ENCODE assay signal across 8 mouse cellular contexts in genomic region chr7:43797844-43798462, GRCm38 (mm10). TPM values are rescaled to one million over a fixed set of nuclear protein-coding genes. Genes with fewer than 3 reads are reported as not detected.
DNase-seq lines count a peak whose midpoint lies in the region; ATAC-seq and TF ChIP-seq lines count a peak whose summit lies in the region.

No protein-coding gene starts in this region.

- H3K27ac ChIP-seq in cortical plate, adult 2 months (ENCODE audit: insufficient read depth, low read length) = no peak overlapping the region
- H3K27ac ChIP-seq in hindbrain, embryonic 11.5 days (ENCODE audit: low read depth, low read length) = no peak overlapping the region
- no peak overlapping the region for H3K27ac ChIP-seq in stomach, embryonic 14.5 days (ENCODE audit: low read length)

- DNase-seq in hindbrain, embryonic 11.5 days (ENCODE audit: low spot score) = peak; percentile 9
- DNase-seq in lung, adult 2 months = no peak
- no peak for DNase-seq in cerebellum, adult 11 months
- no peak for DNase-seq in cerebellum, postnatal 14 days
- no peak for DNase-seq in urinary bladder, postnatal 25 days (ENCODE audit: low spot score)

- peak overlapping the region; percentile 67; the same call in 1 of the 2 replicates for H3K4me2 ChIP-seq in hindbrain, embryonic 11.5 days (replicated peaks; ENCODE audit: low read depth, low read length)
- peak overlapping the region; percentile 83 for H3K4me2 ChIP-seq in stomach, embryonic 14.5 days (replicated peaks; ENCODE audit: low read depth, low read length)

- peak; percentile 17; the same call in 1 of the 2 replicates for ATAC-seq in hindbrain, embryonic 11.5 days (ENCODE audit: low FRiP score)
- ATAC-seq in stomach, embryonic 14.5 days (ENCODE audit: insufficient number of reproducible peaks, insufficient read depth, low FRiP score, low read depth) = peak; percentile 78

- no peak for TF ChIP-seq POLR2A in cortical plate, adult 2 months (IDR thresholded peaks at IDR 0.05; ENCODE audit: extremely low read depth, insufficient read depth, low read length)
- TF ChIP-seq POLR2A in lung, adult 2 months (IDR thresholded peaks at IDR 0.05; ENCODE audit: borderline replicate concordance, extremely low read depth, low read depth, low read length) = no peak

- H3K9ac ChIP-seq in hindbrain, embryonic 11.5 days (ENCODE audit: low read depth, low read length) = no peak overlapping the region
- H3K9ac ChIP-seq in stomach, embryonic 14.5 days (replicated peaks; ENCODE audit: low read depth, low read length) = no peak overlapping the region

- 43% methylated on average over 13 of the region's 13 CpGs for WGBS in hindbrain, embryonic 11.5 days
- 24% methylated on average over 13 of the region's 13 CpGs for WGBS in lung, adult 2 months
- WGBS in stomach, embryonic 14.5 days = 39% methylated on average over 13 of the region's 13 CpGs

- no peak for TF ChIP-seq CTCF in E14TG2a.4 (conservative IDR thresholded peaks at IDR 0.05; ENCODE audit: low read length)
- TF ChIP-seq CTCF in cortical plate, adult 2 months (IDR thresholded peaks at IDR 0.05; ENCODE audit: extremely low read depth, insufficient read depth, low read length) = no peak
- no peak for TF ChIP-seq CTCF in lung, adult 2 months (IDR thresholded peaks at IDR 0.05; ENCODE audit: insufficient read depth, low read length)

- peaks cover 19% of the 10 kb centered on the region for H3K36me3 ChIP-seq in E14TG2a.4 (ENCODE audit: insufficient read depth, low read length)
- no peaks in the 10 kb centered on the region for H3K36me3 ChIP-seq in hindbrain, embryonic 11.5 days (ENCODE audit: control insufficient read depth, insufficient read depth, low read length)
- H3K36me3 ChIP-seq in stomach, embryonic 14.5 days (ENCODE audit: control insufficient read depth, insufficient read depth, low read length) = no peaks in the 10 kb centered on the region

- H3K4me1 ChIP-seq in E14TG2a.4 (replicated peaks; ENCODE audit: low read depth, low read length) = peaks cover 58% of the 10 kb centered on the region
- H3K4me1 ChIP-seq in cortical plate, adult 2 months (ENCODE audit: control insufficient read depth, insufficient read depth, low read length) = no peaks in the 10 kb centered on the region
- H3K4me1 ChIP-seq in hindbrain, embryonic 11.5 days (replicated peaks; ENCODE audit: control insufficient read depth, insufficient read depth, low read length) = no peaks in the 10 kb centered on the region
- peaks cover 4% of the 10 kb centered on the region for H3K4me1 ChIP-seq in lung, adult 2 months (ENCODE audit: control insufficient read depth, insufficient read depth, low read length)
- peaks cover 4% of the 10 kb centered on the region; the same call in 1 of the 2 replicates for H3K4me1 ChIP-seq in stomach, embryonic 14.5 days (ENCODE audit: control insufficient read depth, insufficient read depth, low read length)

- H3K9me3 ChIP-seq in E14TG2a.4 (ENCODE audit: low read length) = no peaks in the 10 kb centered on the region
- no peaks in the 10 kb centered on the region for H3K9me3 ChIP-seq in hindbrain, embryonic 11.5 days (ENCODE audit: control insufficient read depth, low read length)
- H3K9me3 ChIP-seq in stomach, embryonic 14.5 days (ENCODE audit: control insufficient read depth, low read depth, low read length) = no peaks in the 10 kb centered on the region

- peaks cover 33% of the 10 kb centered on the region for H3K27me3 ChIP-seq in E14TG2a.4 (ENCODE audit: insufficient read depth, low read length)
- peaks cover 16% of the 10 kb centered on the region for H3K27me3 ChIP-seq in hindbrain, embryonic 11.5 days (ENCODE audit: control insufficient read depth, insufficient read depth, low read length)
- H3K27me3 ChIP-seq in stomach, embryonic 14.5 days (ENCODE audit: control insufficient read depth, insufficient read depth, low read length) = 0 out of 2 replicates have a peak, but pooled peaks cover 3% of the 10 kb centered on the region

- peak overlapping the region; percentile 82 for H3K4me3 ChIP-seq in E14TG2a.4 (replicated peaks; ENCODE audit: low read length)
- H3K4me3 ChIP-seq in cortical plate, adult 2 months (ENCODE audit: insufficient read depth, low read length) = peak overlapping the region; percentile 54
- H3K4me3 ChIP-seq in hindbrain, embryonic 11.5 days (ENCODE audit: low read depth, low read length) = no peak overlapping the region; the same call in 1 of the 2 replicates
- H3K4me3 ChIP-seq in lung, adult 2 months (replicated peaks; ENCODE audit: extremely low read depth, low read depth, low read length) = peak overlapping the region; percentile 81
- peak overlapping the region; percentile 49 for H3K4me3 ChIP-seq in stomach, embryonic 14.5 days (ENCODE audit: low read depth, low read length)

RNA-seq across cellular contexts. Expression of gene Klk8, which starts 0.6 kb away (rescaled TPM):
- 3.1 and 7.6 TPM in 2 replicates for polyA plus RNA-seq in cortical plate, adult 2 months (2012; rRNA removed)
- 10.9 and 11.0 TPM in 2 replicates for polyA plus RNA-seq in hindbrain, embryonic 11.5 days (2014; fragmentation: Nextera tagmentation; extraction: Ambion mirVana)
- 14.5 and 23.8 TPM in 2 replicates for polyA plus RNA-seq in lung, adult 2 months (2012; rRNA removed)
- polyA plus RNA-seq in stomach, embryonic 14.5 days (2014; fragmentation: Nextera tagmentation; extraction: Ambion mirVana) = 28.5 and 39.0 TPM in 2 replicates

RNA-seq across cellular contexts. Expression of gene Klk9, which starts 6.3 kb away (rescaled TPM):
- polyA plus RNA-seq in cortical plate, adult 2 months (2012; rRNA removed) = 0.11 TPM in 1 of 2 replicates, not detected in the other
- 0.23 TPM in 1 of 2 replicates, not detected in the other for polyA plus RNA-seq in hindbrain, embryonic 11.5 days (2014; fragmentation: Nextera tagmentation; extraction: Ambion mirVana)
- polyA plus RNA-seq in lung, adult 2 months (2012; rRNA removed) = 11.6 TPM in 1 of 2 replicates, not detected in the other
- polyA plus RNA-seq in stomach, embryonic 14.5 days (2014; fragmentation: Nextera tagmentation; extraction: Ambion mirVana) = 0.17 TPM in 1 of 2 replicates, not detected in the other

RNA-seq across cellular contexts. Expression of gene Klk7, which starts 13.1 kb away (rescaled TPM):
- 0.11 TPM in 1 of 2 replicates, not detected in the other for polyA plus RNA-seq in cortical plate, adult 2 months (2012; rRNA removed)
- 0.11 TPM in 1 of 2 replicates, not detected in the other for polyA plus RNA-seq in hindbrain, embryonic 11.5 days (2014; fragmentation: Nextera tagmentation; extraction: Ambion mirVana)
- polyA plus RNA-seq in lung, adult 2 months (2012; rRNA removed) = 4.6 TPM in 1 of 2 replicates, not detected in the other
- polyA plus RNA-seq in stomach, embryonic 14.5 days (2014; fragmentation: Nextera tagmentation; extraction: Ambion mirVana) = not detected in 2 replicates

RNA-seq across cellular contexts. Expression of gene Klk10, which starts 17.1 kb away (rescaled TPM):
- polyA plus RNA-seq in cortical plate, adult 2 months (2012; rRNA removed) = 0.27 and 0.32 TPM in 2 replicates
- 0.32 and 0.53 TPM in 2 replicates for polyA plus RNA-seq in hindbrain, embryonic 11.5 days (2014; fragmentation: Nextera tagmentation; extraction: Ambion mirVana)
- polyA plus RNA-seq in lung, adult 2 months (2012; rRNA removed) = 1.7 and 117 TPM in 2 replicates
- polyA plus RNA-seq in stomach, embryonic 14.5 days (2014; fragmentation: Nextera tagmentation; extraction: Ambion mirVana) = 3.1 and 3.5 TPM in 2 replicates

RNA-seq across cellular contexts. Expression of gene Klk11, which starts 23.5 kb away (rescaled TPM):
- not detected in 2 replicates for polyA plus RNA-seq in cortical plate, adult 2 months (2012; rRNA removed)
- polyA plus RNA-seq in hindbrain, embryonic 11.5 days (2014; fragmentation: Nextera tagmentation; extraction: Ambion mirVana) = 0.14 TPM in 1 of 2 replicates, not detected in the other
- 3.2 and 26.4 TPM in 2 replicates for polyA plus RNA-seq in lung, adult 2 months (2012; rRNA removed)
- polyA plus RNA-seq in stomach, embryonic 14.5 days (2014; fragmentation: Nextera tagmentation; extraction: Ambion mirVana) = 2.6 TPM in 2 replicates
